Mouse (Mus musculus) forebrain, embryonic 16.5 days (tissue): ENCODE results near the gene Tedc2. TPM values are rescaled to one million over a fixed set of nuclear protein-coding genes. Genes with fewer than 3 reads are reported as not detected.

ENCODE experiments used
- ATAC-seq: fragments of 200-750 bp; cut with Nextera tagmentation; 2 replicates; pipeline ENCODE4 v1.8.0; 2017; ENCODE audit warnings: mild to moderate bottlenecking, moderate library complexity
- H3K27ac ChIP-seq: fragments of 300-500 bp; sonication (generic); 2 replicates; pipeline ENCODE4 v1.5.1; 2014; ENCODE audit warnings: low read length, control low read depth
- H3K27me3 ChIP-seq: fragments of 300-500 bp; sonication (generic); replicated peaks from 2 replicates; pipeline ENCODE4 v1.6.1; 2014; ENCODE audit warnings: low read length; ENCODE audit not compliant: control insufficient read depth, insufficient read depth
- H3K36me3 ChIP-seq: fragments of 300-500 bp; sonication (generic); 2 replicates; pipeline ENCODE4 v1.6.1; 2014; ENCODE audit not compliant: control insufficient read depth, insufficient read depth
- H3K4me1 ChIP-seq: fragments of 300-500 bp; sonication (generic); replicated peaks from 2 replicates; pipeline ENCODE4 v1.6.1; 2014; ENCODE audit warnings: low read length; ENCODE audit not compliant: control insufficient read depth, insufficient read depth
- H3K4me2 ChIP-seq: fragments of 300-500 bp; sonication (generic); 2 replicates; pipeline ENCODE4 v1.6.1; 2014; ENCODE audit warnings: mild to moderate bottlenecking, low read length, control low read depth
- H3K4me3 ChIP-seq: fragments of 300-500 bp; sonication (generic); replicated peaks from 2 replicates; pipeline ENCODE4 v1.5.1; 2014; ENCODE audit warnings: mild to moderate bottlenecking, low read length, control low read depth
- H3K9ac ChIP-seq: fragments of 300-500 bp; sonication (generic); replicated peaks from 2 replicates; pipeline ENCODE4 v1.6.1; 2014; ENCODE audit warnings: low read depth, low read length, control low read depth
- H3K9me3 ChIP-seq: fragments of 300-500 bp; sonication (generic); 2 replicates; pipeline ENCODE4 v1.6.1; 2016; ENCODE audit warnings: low read length; ENCODE audit not compliant: control insufficient read depth
- WGBS: fragments of 180-500 bp; shearing (Covaris S2); extraction: QIAGEN DNeasy Blood & Tissue Kit; methylation state at CpG from one replicate; pipeline ENCODE4 v1.1.7; 2014; 5-methylcytosine and 5-hydroxymethylcytosine counted together
- polyA plus RNA-seq: library from polyadenylated mRNA; unstranded; fragments of >200 nt; fragmentation: Nextera tagmentation; extraction: Ambion mirVana; gene quantifications from 2 replicates; pipeline ENCODE4 v1.2.1, GENCODE M21; 2015

The Tedc2 gene
- polyA plus RNA-seq, result 10.2 and 12.2 TPM in 2 replicates

DNA sequence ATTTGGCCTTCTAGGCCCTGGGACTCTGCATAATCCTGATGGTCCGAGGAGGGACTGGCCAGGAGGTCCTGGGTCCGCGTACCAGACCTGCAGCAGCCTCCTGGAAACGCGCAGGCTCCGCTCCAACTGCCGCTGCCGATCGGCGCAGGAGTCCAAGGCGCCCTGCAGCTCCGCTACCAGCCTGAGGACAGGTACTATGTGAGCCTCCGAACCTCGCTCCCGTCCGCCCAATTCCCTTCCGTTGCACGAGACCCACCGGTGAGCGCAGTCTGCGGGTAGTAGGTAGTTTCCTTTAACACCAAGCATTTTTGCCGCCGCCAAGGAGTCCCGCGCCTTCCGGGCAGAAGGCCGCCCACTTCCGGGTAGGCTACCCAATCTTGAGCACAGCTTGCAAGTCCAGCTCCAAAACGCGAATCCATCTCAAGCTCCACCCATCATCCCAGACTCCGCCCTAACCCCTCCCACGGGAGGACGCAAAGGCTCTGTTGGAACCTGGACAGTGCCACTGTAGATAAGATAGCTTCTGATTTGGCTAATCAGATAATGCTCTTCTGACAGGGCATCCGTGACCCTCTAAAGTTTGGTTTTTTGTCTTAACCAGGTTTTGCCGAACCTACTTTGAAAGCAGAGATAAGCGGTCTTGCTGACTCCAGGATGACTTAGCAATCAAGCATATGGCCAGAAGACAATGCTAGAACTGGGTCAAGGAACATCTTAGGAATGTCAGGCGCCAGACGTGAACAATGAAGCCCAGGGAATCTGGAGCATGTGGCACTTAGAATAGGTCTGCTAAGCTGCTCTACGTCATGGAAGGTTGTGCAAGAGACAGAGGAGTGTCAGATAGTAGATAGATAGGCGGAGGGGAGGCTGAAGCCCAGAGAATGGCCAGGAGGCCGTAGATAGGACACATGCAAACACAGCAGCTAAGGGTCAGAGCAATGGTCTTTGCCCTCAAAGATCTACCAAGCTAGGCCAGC lies at the start of gene Tedc2:
Gene Tedc2, minus strand, starts transcription at position 417 of the 977 bp plus-strand sequence.
- ATAC-seq, result peak; percentile 97
- Histone ChIP-seq H3K4me1 (peaks cover 14% of the 10 kb centered on the region), H3K4me2 (peak within 1 kb of the TSS; percentile 96), H3K27ac (peak within 1 kb of the TSS; percentile 38; the same call in 1 of the 2 replicates), H3K27me3 (no peaks in the 10 kb centered on the region), H3K4me3 (peak within 1 kb of the TSS; percentile 88), H3K9me3 (no peaks in the 10 kb centered on the region), H3K36me3 (peaks cover 3% of the 10 kb centered on the region), H3K9ac (peak within 1 kb of the TSS; percentile 74)
- WGBS, result 5% methylated on average over 41 of the region's 41 CpGs

DNA sequence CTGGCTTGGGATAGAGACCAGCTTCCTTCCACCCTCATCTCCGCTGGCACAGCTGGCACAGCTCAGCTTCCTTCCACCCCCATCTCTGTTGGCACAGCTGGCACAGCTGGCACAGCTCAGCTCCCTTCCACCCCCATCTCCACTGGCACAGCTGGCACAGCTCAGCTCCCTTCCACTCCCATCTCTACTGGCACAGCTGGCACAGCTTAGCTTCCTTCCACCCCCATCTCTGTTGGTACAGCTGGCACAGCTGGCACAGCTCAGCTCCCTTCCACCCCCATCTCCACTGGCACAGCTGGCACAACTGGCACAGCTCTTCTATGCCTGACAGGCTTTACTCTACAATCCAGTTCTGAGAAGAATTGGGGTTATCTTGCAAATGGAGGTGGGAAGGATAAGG lies 46.5 kb upstream of the Tedc2 start:
- ATAC-seq, result no peak

DNA sequence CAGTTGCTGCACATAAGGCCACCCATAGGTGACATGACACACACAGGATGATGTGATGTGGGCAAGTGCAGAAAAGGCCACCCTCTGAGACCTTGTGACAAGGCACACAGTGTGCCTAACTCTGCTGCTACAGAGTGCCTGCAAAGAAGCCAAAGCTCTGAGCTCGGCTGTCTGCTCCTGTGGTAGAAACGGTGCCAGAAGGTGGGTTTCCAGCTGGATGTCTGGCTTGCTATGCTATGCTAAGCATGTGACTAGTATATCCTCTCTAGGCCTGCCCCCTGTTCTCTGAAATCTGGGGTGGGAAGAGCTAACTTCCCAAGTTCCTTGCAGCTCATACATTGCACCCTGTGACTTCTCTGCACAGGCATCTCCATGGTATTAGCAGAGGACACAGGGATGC lies 44.1 kb upstream of the Tedc2 start:
- Histone ChIP-seq H3K4me1 (no peaks in the 10 kb centered on the region), H3K36me3 (no peaks in the 10 kb centered on the region), H3K9ac (no peak overlapping the region), H3K4me3 (no peak overlapping the region), H3K9me3 (no peaks in the 10 kb centered on the region), H3K4me2 (no peak overlapping the region), H3K27ac (no peak overlapping the region), H3K27me3 (no peaks in the 10 kb centered on the region)
- WGBS, result 69% methylated on average over 2 of the region's 2 CpGs
- ATAC-seq, result no peak

More for the DNA sequence above, 46.5 kb upstream of the Tedc2 start:
- Histone ChIP-seq H3K4me3 (no peak overlapping the region), H3K4me1 (no peaks in the 10 kb centered on the region), H3K36me3 (no peaks in the 10 kb centered on the region), H3K9me3 (no peaks in the 10 kb centered on the region; the same call in 1 of the 2 replicates), H3K27ac (no peak overlapping the region), H3K9ac (no peak overlapping the region), H3K27me3 (no peaks in the 10 kb centered on the region), H3K4me2 (no peak overlapping the region)
- 93% methylated on average over 1 of the region's 1 CpGs for WGBS

DNA sequence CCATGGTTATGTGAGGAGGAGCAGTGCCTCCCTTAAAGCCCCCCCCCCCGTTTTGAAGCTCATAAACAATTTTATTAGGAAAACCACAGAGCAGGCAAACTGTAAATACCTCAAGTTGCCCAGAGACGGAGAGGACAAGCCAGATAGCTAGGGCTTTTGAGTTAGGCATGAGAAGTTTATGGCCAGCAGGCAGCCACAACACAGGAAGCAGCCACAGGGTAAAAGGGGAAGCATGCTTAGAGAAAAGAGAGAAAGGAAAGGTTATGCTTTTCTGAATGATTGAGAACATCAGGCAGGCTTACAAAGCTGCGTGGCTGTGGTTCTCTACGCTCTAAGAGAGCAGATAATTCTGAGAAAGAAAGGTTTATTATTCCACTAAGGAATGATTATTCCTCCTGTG lies 39.9 kb upstream of the Tedc2 start:
- no peak for ATAC-seq
- no peaks in the 10 kb centered on the region for H3K9me3 ChIP-seq
- H3K9ac ChIP-seq, result no peak overlapping the region
- H3K27me3 ChIP-seq, result no peaks in the 10 kb centered on the region
- H3K4me3 ChIP-seq, result no peak overlapping the region
- H3K36me3 ChIP-seq, result no peaks in the 10 kb centered on the region
- H3K4me1 ChIP-seq, result no peaks in the 10 kb centered on the region
- H3K27ac ChIP-seq, result no peak overlapping the region
- 71% methylated on average over 4 of the region's 4 CpGs for WGBS
- H3K4me2 ChIP-seq, result no peak overlapping the region

DNA sequence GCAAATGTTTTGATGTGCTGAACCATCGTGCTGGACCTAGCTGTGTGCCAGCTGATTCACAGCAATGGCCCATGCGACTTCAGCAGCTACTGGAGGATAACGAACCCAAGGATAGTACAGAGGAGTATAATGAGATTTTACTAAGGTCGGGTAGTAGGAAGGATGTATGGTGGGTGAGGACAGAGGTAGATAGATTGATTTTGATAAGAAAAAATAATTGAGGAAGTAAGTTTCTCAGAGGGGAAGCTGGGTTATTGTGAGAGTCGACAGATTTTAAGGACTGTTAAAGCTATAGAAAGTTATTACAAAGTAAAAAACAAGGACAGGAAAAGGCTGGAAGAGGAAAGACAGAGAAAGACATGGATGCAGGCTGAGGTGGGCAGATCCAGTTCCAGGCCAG lies 39.1 kb upstream of the Tedc2 start:
- no peaks in the 10 kb centered on the region for H3K4me1 ChIP-seq
- no peaks in the 10 kb centered on the region for H3K36me3 ChIP-seq
- H3K9ac ChIP-seq, result no peak overlapping the region
- H3K9me3 ChIP-seq, result no peaks in the 10 kb centered on the region
- no peak overlapping the region for H3K4me3 ChIP-seq
- no peak overlapping the region for H3K4me2 ChIP-seq
- no peaks in the 10 kb centered on the region for H3K27me3 ChIP-seq
- no peak overlapping the region for H3K27ac ChIP-seq
- WGBS, result 70% methylated on average over 5 of the region's 5 CpGs
- no peak for ATAC-seq

DNA sequence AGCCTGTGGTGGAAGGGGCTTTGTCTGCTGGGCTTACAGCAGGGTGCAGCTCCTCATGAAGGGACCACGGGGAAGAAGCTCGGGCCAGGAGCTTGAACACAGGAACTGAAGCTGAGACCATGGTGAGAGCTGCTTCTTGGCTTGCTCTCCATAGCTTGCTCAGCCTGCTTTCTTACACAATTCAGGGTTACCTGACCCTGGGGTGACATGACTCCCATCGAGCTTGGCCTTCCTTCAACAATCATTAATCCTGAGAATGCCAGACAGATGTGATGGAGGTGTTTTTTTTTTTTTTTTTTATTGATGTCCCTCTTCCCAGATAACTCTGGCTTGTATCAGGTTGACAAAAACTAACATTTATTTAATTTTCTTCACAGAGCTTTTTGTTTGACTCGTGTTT lies 38.3 kb upstream of the Tedc2 start:
- ATAC-seq, result no peak
- no peak overlapping the region for H3K27ac ChIP-seq
- H3K4me3 ChIP-seq, result no peak overlapping the region
- H3K36me3 ChIP-seq, result no peaks in the 10 kb centered on the region
- H3K9me3 ChIP-seq, result no peaks in the 10 kb centered on the region
- no peak overlapping the region for H3K9ac ChIP-seq
- no peaks in the 10 kb centered on the region for H3K27me3 ChIP-seq
- WGBS, result 66% methylated on average over 4 of the region's 4 CpGs
- no peaks in the 10 kb centered on the region for H3K4me1 ChIP-seq
- H3K4me2 ChIP-seq, result no peak overlapping the region

DNA sequence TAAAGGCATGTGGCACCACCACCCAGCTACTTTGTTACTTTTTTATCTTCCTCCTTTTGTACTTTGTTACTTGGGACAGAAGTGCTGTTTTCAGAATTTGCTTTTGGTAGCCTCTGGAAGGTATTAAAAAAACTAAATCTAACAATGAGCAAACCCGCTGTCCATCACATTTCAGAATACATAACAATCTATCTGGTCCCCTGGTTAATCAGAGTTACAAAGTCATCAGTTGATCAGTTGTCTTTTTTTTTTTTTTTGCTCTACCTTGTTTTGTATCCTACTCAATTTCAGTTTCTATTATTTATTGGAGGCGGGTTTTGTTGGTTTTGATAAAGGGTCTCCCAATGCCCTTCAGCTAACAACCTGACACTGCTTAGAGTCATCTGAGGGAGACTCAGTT lies 31.7 kb upstream of the Tedc2 start:
- Histone ChIP-seq H3K27me3 (no peaks in the 10 kb centered on the region), H3K4me1 (peaks cover 13% of the 10 kb centered on the region), H3K4me2 (no peak overlapping the region), H3K27ac (no peak overlapping the region), H3K4me3 (no peak overlapping the region), H3K9me3 (no peaks in the 10 kb centered on the region), H3K9ac (no peak overlapping the region), H3K36me3 (peaks cover 6% of the 10 kb centered on the region; the same call in 1 of the 2 replicates)
- ATAC-seq, result no peak
- 97% methylated on average over 2 of the region's 2 CpGs for WGBS

DNA sequence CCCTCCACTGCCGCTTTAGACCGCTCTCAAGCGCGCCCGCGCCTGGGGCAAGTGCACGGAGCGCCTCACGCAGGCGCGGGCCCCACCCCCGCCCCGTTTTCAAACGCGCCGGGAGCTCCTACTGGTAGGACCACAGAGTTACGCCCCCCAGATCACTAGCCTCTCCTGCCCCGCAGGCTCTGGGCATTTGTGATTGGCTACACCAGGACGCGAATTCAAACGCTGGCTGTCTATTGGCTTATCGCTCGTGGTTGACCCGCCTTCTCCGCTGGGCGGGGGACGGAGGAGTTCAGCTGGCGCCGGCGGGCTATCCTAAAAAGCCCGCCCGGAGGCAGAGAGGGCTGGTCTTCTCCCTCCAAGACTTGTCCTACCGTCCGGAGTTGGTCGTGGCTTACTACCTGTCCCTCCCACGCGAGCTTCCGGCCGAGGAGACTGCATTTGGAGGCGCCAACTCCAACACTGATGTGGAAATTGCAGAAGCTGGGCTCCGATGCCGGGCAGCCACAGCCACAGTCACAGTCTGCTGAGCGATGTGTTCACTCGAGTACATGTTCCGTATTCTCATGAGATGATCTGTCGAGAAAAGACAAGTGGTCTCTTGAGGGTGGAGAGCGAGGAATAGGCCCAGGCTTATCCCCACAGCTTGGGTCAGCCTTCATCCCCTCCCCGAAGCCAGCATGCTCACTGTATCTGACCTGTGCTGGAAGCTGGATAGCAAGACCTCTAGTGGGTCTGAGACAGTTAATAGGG lies 30.8 kb upstream of the Tedc2 start, which contains the start of gene Ccnf:
Gene Ccnf, minus strand, starts transcription at position 165 of the 750 bp plus-strand sequence.
- Histone ChIP-seq H3K4me3 (peak within 1 kb of the TSS; percentile 87), H3K9me3 (no peaks in the 10 kb centered on the region), H3K9ac (peak within 1 kb of the TSS; percentile 90), H3K27ac (peak within 1 kb of the TSS; percentile 56), H3K4me1 (peaks cover 13% of the 10 kb centered on the region), H3K27me3 (no peaks in the 10 kb centered on the region), H3K4me2 (peak within 1 kb of the TSS; percentile 94), H3K36me3 (peaks cover 6% of the 10 kb centered on the region; the same call in 1 of the 2 replicates)
- ATAC-seq, result peak; percentile 100
- under 1% methylated on average over 48 of the region's 48 CpGs for WGBS

DNA sequence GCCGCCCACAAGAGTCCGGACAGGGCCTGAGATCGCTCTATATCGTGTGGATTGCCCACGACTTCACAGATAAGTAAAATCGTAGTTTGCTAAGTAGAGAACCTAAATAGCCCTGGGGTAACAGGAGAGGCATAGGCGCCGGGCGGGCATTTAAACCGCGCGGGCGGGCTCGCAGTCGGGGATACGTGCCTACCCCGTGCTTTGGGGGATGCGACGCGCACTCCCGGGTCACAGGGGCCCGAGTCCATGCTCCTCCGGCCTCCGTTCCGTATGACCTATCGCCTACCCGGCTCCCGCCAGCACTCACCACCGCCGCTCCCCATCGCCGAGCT lies 30.3 kb upstream of the Tedc2 start:
- Histone ChIP-seq H3K9me3 (no peaks in the 10 kb centered on the region), H3K27ac (no peak overlapping the region; the same call in 1 of the 2 replicates), H3K4me2 (peak overlapping the region; percentile 94), H3K27me3 (no peaks in the 10 kb centered on the region), H3K4me3 (peak overlapping the region; percentile 87), H3K9ac (peak overlapping the region; percentile 90), H3K36me3 (peaks cover 6% of the 10 kb centered on the region; the same call in 1 of the 2 replicates), H3K4me1 (peaks cover 13% of the 10 kb centered on the region)
- ATAC-seq, result no peak
- WGBS, result under 1% methylated on average over 32 of the region's 32 CpGs
